Mouse (Mus musculus) bone marrow macrophage, adult 2 months (primary cell): ENCODE measurements around the gene Itpr3.

ENCODE experiments used
- CTCF ChIP-seq: IDR thresholded peaks from 2 replicates; pipeline ENCODE4 v1.5.1; 2012; ENCODE audit warnings: low read depth, mild to moderate bottlenecking, low read length, moderate library complexity
- POLR2A ChIP-seq: IDR thresholded peaks from 2 replicates; pipeline ENCODE4 v1.6.1; 2012; ENCODE audit warnings: mild to moderate bottlenecking, low read depth, low read length, borderline replicate concordance

DNA sequence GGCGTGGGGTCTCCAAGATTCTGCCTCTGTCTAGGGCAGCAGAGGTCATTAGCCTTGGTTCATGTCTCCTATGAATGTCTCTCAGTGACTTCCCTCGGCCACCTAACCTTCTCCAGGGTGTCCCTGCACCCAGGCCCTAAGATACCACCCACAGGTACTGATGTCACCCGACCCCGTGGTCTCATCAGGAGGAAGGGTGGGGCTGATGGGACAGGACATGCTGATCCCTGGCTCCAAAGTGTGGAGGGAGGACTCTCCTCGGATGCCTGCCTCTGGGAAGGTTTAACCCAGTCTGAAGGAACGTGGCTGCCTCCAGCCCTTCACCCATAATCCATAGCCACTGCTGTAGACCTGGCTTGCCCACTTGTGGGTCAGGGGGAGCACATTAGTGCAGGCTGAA is 109.8 kb downstream of the Itpr3 start:
- TF ChIP-seq POLR2A: no peak
- no peak for TF ChIP-seq CTCF
